Mouse (Mus musculus) embryo, embryonic 11 days (tissue): ENCODE data around the gene Nolc1.

Source experiments
- DNase-seq: peaks from one replicate; pipeline ENCODE4 v3.0.0-alpha.2; 2015

Gene Nolc1

DNA sequence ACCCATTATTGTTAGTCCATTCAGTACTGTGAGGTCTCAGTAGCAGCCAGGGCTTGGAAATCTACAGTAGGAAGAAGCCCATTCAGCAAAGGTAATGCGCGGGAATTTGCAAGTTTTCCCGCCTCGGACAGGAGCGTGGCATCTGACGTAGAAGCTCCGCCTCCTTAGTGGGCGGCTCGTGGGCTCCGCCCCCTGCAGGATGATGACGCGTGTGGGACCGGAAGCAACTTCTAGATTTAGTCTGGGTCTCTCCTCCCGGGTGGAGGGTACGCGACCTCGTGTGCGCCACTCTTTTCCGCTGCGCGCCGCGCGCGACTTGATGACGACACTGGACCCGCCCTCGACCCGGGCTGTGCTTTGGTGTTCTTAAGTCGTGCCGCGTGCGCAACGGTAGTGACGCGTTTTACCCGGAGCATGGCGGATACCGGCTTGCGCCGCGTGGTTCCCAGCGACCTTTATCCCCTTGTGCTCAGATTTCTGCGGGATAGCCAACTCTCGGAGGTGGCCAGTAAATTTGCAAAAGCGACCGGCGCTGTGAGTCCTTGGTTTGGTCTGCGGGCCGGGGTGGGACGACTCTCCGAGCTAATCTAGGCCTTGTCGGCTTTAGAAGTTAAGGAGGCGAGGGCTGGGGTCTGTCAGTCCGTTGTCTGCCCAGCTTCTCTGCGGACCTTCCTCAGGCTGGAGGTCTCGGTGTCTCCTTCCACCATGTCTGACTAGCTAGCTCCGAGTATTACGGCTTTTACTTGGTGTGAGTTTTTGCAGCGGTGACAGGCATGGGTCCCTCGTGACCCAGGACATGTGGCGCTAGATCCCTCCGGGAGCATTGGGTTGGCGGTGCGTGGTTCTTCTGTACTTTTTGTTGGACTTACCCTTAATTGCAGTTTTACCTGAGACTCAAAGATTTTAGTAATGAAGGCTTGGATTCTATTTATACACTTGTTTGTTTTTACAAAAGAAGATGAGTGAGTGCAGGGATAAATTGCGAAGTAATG lies at the start of gene Nolc1:
Gene Nolc1 (plus strand): TSS at position 248 of the 992 bp plus-strand sequence.
- DNase-seq = peak; percentile 99

DNA sequence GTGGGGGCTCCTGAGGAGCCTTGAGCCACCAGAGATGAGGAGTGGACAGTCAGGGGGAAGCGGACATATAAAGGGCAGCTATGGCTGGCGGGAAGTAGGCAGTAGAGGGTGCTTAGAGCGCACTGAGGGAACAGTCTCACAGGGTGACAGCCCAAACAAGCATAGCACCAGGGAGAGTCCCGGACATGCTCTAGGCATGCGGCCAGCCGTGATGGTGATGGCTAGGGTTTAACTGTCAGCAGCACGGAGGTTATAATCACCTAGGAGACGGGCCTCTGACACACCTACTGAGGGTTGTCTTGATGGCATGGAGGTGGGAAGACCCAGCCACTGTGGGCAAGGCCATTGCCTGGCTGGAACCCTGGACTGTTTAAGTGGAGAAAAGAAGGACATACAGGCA lies 49.1 kb upstream of the Nolc1 start:
- no peak for DNase-seq

DNA sequence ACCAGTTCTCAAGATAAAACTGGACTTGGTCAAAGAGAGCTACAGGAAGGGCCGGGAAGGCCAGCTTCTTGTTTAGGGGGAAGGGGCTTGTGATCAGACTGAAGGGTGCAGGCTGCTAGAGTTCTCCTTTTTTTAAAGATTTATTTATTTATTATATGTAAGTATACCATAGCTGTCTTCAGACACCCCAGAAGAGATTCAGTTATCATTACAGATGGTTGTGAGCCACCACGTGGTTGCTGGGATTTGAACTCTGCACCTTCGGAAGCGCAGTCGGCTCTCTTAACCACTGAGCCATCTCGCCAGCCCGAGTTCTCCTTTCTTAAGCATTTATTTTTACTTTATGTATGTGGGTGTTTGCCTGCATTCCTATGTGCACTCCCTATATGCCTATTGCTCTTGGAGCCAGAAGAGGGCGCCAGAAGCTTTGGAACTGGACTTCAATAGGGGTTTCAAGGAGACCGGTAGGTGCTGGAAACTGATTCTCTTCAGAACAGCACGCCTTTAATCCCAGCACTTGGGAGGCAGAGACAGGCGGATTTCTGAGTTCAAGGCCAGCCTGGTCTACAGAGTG lies 46.8 kb upstream of the Nolc1 start:
- DNase-seq = no peak

DNA sequence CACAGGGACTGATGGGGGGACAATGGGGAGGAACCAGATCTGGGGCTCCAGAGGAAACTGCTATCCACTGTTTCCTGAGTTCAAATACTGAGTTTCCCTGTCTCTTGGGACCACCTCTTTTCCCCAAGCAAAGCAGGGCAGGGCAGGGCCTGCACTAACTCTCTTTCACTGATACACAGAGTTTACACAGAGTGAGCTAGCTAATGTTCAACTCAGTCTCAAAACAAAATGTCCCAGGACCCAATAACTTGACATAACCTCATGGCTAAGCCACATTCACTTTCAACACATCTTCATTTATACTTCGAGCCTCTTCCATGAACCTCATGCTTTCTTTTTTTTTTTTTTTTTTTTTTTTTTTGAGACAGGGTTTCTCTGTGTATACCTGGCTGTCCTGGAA lies 46.0 kb upstream of the Nolc1 start:
- DNase-seq = no peak

DNA sequence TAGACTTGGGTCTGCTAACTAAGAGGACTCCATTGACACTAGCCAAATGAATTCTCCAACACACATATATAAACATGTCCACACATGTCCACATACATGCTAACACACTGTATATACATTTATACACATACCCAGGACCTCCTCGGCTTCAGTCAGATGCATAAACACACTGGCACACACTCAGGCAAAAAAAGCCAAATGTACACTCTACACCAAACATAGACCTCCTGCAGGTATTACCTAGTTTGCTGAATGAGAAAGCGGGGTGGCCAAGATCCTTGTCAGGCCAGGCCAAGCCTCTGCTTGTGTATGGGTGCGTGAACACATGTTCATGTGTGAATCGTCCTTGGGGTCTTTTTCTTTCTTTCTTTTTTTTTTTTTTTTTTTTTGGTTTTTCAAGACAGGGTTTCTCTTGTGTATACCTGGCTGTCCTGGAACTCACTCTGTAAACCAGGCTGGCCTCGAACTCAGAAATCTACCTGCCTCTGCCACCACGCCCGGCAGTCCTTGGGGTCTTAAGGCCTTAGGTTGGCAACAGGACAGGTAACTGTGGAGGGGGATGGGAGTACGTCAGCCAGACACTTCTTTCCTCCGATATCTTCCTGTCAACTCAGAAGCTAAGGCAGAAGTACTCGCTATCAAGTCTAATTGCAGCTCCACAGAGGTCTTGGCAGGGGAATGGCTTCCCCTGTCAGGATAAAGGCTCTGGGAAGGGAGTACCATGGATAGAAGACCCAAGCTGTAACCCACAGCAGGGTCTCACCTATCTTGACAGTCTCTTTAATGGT lies 45.3 kb upstream of the Nolc1 start:
- no peak for DNase-seq

DNA sequence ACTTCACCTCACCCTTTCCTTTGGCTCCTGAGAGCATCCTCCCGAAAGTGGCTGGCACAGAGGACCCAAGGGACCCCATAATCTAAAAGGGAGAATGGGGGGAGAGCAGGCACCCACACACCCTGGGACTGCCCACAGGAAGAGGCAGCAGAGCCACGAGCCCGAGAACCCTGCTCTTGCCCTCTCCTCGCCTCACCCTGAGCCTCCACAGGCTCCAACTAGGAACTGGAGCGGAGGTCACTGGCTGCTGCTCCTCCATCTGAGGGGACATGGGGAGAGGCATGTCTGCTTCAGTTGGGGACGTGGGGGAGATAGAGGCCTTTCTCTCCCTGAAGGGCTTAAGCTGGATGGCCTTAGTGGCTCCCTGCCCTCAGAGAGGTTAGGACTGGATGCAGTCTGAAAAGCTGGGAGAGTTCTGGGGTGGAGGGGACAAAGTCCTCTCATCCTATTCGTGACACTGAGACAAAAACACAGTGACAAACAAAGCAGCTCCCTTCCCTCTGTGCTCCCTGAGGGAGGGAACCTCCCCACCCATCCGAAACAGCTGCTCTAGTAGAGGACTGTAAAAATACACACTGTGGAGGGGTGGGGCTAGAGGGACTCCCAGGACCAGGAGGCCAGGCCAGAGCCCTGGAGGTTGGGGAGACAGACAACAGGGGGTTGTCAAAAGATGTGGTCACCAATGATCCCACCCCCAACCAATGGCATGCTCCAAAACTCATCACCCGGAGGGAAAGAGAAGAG lies 43.8 kb upstream of the Nolc1 start:
- DNase-seq = no peak

DNA sequence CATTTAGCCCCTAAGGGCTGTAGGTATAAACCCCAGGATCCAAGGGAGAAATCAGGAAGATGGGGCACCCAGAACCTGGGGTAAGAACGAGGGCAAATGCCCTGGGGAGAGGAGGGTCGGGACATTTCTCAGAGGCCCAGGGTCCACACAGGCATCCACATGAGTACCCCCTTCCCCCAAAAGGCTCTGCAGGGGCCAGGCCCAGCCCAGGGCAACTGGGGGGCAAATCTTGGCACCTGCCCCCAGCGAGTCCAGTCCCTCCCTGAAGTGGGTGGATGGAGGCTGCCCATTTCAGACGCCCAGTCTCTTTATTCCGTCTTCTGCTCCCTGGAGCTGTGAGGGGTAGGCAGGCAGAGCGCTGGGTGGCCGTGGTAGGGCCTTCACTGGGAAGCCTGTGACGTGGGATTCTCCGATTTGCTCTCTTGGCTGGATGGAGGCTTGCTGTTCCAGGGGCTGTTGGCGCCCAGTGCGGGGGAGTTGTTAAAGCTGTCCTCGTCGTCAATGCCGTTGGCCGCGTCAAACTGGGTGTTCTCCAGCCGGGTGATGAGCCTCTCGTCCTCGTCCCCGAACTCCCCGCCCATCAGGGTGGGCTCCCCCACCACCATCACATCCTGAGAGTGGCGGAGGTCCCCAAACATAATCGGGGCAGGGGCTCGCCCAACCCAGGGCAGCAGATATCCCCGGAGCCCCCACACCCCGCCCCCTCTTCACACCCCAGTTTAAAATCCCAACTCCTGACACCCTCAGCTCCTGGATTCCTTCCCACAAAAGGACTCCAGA lies 42.7 kb upstream of the Nolc1 start:
- DNase-seq = no peak

DNA sequence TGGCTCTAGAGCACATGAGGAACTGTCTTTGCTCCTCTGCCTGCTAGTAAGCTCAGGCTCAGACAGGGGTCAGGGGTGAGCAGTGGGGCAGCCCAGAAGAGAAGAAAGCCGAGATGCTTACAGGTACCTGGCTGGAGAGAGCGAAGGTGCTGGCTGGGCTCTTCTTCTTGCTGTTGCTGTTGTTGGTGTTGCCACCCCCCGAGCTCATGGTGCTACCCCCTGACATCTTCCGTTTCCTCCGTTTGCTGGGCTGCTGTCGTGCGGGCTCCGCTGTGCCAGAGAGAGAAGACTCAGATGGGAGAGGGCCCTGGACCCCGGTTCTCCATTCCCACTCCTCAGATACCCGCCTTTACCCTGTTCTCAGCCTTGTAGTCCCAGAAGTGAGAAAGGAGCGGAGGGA lies 41.8 kb upstream of the Nolc1 start:
- no peak for DNase-seq

DNA sequence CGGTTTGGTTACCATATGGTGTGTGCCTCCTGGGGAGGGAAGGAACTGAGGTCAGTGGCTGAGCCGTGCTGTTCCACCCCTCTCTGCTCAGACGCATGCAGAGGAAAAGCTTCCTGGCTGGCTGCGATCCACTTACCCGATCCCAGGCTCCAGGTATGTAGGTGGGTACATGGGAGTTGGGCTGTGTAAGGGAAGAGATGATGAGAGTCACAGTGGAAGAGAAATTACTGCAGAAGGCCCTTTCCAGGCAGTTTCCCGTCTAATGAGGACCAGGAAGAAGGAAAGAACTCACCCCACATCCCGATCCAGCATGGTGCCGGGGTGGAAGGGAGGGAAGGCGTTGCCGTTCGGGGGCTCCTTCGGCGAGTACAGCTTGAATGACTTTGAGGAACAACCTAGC lies 39.7 kb upstream of the Nolc1 start:
- DNase-seq = no peak

DNA sequence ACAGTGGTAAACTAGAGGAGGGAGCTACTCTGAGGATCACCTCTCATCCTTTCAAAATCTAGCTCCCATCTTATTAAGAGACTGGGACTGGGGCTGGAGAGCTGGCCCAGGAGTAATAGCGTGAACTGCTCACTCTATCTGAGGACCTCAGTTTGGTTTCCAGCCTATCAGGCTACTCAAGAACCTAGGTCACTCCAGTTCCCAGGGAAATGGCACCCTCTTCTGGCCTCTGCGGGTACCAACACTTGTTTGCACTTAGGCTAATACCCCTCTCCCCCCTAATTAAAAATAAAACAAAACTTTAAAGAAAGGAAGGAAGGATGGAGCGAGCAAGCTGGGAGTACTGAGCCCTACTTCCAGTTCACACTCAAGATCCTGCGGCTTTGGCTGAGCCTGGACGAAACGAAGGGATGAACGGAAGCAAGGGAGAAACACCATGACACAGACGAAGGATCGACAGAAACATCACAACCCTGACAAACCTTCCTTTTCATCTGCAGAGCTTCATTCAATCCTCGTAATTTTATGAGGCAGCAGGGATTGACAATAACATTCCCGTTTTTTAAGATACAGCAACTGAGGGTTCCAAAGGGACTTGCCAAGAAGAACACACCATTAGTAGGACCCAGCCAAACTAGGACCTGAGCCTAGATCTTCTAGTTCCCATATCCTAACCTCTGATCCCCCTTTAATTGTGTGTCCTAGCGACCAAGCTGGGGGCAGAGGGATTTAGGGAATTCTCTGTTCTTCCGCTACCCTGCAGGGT lies 39.0 kb upstream of the Nolc1 start:
- no peak for DNase-seq

DNA sequence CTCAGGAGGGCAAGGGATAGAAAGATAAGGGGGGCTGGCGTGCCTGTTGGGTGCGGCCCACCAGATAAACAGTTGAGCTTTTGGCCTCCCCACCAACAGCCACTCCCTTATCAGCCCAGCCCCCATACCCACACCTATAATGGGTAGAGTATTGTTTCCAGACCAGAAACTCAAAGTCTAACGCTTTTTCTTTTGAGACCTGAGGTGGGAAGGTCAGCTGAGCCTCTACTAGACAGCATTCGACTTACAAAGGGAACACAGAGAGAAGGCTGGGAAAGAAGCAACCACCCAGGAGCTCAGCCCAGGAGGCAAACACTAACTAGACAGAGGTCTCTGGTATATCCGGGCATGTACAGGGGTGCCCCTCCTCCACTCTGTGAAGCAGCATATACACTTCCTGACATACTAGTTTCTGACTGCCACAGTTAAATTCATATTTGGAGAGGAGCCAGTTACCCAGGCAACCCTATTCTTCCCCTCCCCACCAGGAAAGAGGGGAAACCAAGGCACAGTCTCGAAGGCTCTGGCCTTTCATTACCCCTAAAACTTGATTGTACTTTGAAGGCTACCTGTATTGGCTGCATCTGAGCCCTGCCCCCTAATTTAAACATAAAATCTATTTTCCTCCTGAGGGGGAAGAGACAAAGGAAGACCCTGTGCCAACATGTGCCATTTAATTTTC lies 38.3 kb upstream of the Nolc1 start:
- no peak for DNase-seq

DNA sequence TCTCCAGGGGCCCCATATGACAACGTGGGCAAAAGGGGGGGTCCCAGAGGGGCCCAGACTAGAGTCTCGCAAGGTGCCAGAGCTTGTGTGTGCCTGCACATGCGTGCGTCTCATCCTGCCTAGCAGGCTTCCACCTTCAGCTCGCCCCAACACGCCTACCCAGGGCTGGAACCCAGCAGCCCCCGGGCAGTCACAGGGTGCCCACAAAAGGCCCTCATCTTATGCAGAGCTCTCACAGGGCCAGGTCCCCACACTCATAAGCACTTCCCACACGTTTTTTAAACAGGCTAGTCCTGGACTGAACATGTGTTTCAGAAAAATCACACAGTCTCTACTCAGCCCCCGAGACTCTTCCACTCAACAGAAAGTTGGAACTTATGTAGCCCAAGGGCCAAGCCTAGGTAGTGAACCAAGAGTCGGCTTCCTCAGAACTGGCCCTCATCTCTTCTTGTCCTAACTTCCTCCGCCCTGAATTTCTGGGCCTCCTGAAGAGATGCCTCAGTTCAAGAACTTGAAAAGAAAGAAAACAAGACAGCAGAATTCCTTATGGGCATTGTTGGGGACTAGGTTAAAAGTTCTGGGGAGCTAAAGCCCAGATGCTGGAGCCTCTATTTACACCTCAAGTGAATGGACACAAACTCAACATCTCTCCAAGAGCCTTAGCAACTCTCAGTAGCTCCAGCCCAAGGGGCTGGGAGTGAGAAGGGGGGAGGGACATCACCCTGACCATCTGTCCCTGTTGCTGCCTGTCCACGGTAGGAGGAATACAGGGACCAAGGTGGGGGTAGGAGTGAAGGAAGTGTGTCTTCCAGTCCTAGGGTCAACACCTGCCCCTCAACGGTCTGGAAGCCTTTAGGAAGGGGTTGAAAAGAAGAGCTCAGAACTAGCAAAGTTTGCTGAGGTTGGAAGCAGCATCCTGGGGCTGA lies 37.5 kb upstream of the Nolc1 start:
- DNase-seq = no peak

DNA sequence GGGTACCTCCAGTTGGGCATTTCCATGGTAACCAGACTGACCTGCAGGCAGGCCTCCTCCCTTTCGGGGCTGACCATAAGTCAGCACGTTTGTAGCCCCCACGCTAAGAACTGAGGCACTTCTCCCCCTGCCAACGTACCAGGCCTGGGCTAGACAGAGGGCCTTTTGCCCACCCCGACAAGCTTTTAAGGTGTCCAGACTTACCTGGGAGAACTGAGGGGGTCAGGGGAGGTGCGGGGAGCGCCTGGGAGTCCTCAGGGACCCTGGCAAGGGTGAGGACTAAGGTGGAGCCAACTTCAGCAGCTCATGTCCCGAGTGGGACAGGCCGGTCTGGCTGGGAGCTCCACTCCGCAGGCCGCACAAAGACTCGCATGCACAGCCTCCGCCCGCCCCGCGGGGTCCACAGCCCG lies 36.8 kb upstream of the Nolc1 start:
- DNase-seq = no peak

DNA sequence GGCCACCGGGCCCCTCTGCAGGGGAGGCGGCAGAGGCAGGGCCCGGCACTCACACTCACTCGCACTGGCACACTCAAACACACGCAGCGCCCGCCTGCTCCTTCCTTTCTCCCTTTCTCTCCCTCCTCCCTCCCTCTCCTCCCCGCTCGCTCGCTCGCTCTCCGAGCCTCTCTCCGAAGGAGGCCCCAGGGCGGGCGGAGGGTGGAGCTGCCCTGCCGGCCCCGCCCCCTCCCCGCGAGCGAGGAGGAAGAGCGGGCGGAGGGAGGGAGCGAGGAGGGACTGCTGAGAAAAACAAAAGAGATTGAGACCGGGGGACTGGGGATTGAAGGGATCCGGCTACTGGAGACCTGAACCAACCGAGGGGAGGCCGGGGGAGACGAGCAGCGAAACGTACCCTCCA lies 36.2 kb upstream of the Nolc1 start:
- peak; percentile 99 for DNase-seq

DNA sequence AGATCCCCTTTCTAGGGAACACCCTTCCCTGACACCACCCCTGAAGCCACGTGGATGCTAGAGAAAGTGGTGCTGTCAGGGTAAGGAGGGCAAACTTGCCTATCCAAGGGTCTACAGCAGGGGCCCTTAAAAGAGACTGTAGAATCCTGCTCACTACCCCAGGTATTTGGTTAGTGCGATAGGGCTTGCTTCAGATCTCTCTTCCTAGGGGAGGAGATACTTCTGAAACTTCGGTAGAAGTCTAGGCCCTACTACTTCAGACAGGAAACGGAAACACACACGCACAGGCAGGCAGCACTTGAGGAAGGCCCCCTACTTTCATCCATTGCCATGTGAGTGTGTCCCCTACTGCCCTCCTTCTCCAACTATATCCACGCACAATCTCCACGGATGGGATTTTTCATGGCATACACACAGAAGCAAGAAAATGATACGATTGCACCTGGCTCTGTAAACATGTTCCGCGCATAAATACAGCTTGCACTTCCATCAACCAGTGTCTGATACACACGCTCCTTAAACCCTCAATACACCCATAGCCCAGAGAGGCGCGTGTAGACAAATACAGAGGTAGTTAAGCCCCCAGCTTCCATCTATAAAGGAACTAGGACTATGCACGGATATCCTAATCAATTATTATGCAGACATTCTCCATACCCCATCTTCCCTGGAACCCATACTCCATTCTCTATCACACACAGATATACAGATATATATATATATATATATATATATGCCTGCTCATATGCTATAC lies 35.3 kb upstream of the Nolc1 start:
- DNase-seq = peak; percentile 22

DNA sequence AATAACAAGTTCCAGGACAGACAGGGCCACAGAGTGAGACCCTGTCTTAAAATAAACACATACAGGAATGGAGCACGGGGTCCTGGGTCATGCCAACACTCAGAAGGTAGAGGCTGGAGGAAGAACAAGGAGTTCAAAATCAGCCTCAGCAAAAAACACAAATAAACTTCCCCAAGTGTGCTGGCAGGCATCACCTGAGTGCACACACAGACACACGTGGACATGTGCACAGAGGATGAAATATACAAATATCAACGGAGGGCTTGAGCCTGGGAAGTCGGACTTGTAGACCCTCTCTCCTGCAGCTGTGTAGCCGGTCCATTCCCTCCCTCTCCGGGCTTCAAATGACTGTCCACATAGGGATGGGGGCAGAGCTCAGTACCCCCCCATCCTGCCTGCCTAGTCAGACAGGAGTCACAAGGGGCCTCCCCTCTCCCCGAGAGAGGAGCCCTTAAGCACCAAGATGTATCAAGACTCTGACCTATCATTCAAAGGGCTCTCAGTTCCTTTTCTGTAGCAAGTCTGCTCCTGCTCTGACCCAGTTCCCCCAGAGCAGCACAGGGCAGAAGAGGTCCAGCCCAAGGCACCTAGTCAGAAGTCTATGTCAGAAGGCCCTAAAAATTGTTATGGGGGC lies 34.2 kb upstream of the Nolc1 start:
- DNase-seq = peak; percentile 33

DNA sequence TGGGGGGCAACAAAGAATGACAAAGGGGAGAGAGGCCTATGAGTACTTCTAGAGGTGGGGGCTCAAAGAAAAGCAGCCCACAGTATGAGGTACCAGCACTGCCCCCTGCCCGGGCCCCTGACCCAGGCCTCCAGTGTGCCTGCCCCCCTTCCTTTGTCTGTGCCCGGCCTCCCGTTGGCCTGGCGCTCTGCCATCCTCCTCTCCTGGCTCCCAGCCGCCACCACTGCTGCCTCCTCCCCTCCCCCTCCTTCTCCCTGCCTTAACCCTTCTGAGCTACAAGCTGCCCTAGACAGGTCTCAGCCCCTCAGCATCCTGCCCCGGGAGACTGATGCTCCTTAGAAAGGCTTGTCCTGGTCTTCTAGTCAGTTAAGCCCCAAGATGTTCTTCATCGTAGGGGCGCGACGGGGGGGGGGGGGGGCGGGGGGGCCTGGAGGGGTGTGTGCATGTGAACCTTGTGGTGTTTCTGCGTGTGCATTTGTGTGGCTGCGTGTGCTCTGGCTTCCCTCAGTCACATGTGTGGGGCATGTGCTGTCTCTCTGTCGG lies 33.7 kb upstream of the Nolc1 start:
- DNase-seq = peak; percentile 87

DNA sequence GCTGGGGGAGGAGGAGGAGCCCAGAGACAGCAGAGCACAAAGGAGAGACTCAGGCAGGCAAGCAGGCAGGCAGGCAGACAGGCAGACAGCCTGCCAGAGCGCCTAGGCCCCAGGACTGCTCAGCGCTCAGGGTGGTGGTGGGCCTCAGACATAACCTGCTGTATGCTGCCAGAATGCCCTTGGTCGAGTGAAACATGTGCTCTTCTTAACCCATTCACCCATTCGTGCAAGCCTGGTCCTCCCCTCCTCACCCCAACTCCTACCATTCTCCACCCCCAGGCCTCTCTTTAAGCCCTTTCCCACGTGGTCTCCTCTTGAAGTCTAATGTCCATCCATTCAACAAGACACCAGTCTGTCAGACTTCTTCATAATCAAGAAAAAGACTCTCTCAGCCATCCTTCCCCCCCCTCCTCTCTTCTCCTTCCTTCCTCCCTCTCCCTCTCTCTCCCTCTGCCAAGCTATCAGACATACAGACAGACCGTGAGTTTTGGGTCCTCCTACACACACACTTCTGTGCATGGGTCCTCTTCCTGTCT lies 33.1 kb upstream of the Nolc1 start:
- DNase-seq = peak; percentile 81
